Mouse (Mus musculus) cerebellum, adult 11 months (tissue): ENCODE results near the gene Sirt7.
"Not testable (repeated sequence)": the region's sequence is repeated elsewhere in the genome, so short reads cannot be mapped to it uniquely, and the experiment has no call there.

Experiments used
- DNase-seq: peaks from one replicate; pipeline ENCODE4 v3.0.0; 2022

Sirt7 gene

GRCm38 (mm10) chr11:120616617-120617294, 8.3 kb downstream of the Sirt7 start:
- no peak for DNase-seq

DNA sequence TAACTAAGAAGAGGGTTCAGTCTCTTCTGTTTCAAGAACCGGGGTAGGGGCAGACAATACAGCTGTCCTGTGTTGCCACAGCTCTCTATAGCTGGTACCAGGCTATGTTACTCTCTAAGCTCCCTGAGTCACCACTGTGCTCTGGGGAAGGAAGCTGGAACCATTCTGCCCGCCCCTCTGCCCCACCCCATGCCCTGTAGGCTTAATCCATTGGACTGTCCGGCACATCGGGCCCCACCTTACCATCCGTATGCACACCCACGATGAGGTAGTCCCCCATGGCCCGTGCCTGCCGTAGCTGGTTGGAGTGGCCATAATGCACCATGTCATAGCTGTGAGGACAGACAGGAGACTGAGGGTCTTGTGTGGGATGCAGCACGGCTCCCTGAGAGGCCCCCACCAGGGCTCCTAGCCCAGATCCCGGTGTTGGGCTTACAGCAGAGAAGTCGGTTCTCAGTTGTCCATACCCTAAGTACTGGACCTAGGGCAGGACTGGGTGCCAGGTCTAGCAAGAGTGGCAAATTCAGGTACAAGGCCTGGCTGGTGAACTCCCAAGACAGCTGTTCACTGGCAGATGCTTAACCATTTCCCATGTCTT, 9.3 kb downstream of the Sirt7 start:
- DNase-seq: no peak

GRCm38 (mm10) chr11:120615167-120615566, 9.9 kb downstream of the Sirt7 start:
- no peak for DNase-seq

DNA sequence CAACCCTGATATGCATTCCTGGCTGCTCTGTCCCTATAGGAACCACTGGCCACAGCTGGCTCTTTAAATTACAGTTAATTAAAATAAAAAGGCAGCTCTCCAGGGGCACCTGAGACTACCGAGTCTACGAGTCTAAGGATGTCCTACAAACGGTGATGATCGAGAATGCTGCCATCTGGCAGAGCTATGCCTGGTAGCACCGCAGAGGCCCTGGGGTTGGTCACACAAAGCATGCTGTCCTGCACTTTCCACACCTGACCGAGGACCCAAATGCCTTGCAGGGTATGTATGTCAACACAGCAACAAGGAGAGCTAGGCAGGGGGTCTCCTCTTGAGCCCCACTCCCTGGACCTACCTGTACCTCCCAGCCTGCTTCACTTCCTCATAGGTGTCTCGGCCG, 11.1 kb downstream of the Sirt7 start:
- no peak for DNase-seq

GRCm38 (mm10) chr11:120613481-120613972, 11.5 kb downstream of the Sirt7 start:
- no peak for DNase-seq

- DNase-seq: peak; percentile 93
Measured at GRCm38 (mm10) chr11:120612763-120613162, 12.3 kb downstream of the Sirt7 start.

DNA sequence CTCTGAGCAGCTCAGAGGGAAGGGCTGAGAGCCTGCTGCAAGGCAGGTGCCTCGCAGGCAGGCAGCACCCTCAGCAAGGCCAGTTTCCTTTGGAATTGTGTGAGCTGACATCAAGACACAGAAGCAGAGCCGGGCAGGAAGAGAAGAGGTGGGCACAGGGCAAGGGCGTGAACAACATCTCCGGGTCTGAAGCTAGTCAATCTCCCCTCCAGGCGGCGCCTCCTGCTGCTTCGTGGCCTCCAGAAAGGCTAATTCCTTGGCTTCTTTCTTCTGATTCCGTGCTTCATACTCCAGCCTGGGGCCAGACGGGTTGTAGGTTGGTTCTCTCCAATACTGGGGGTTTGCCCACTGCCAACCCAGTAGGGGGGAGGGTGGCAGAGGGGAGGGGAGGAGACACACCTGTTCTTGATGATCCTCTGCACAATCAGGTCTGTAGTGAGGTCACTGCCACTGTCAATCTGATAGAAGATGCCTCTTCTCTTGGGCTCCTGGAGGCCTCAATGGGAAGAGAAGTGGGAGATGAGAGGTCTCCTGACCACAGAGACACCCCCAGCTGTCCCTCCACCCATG, 14.5 kb downstream of the Sirt7 start:
- DNase-seq: no peak

DNA sequence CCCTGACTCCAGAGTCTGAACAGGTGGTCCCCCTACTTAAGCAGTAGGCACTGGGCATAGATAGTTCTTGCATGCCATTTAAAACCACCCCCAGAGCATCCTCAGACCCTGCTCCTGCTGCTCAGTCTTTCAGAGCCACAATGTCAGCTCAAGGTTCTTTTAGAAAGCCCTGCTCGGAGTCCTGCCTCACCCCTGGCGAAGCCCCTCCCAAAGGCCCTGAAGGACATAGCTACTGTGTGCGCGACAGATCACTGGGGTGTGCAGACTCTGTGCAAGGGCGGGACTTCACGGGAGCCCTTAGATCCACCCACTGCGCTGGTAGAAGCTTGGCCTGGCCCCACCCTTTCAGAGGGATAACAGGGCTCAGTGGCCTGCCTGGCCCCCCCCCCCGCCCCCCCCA, 15.8 kb downstream of the Sirt7 start:
- DNase-seq: no peak

- no peak for DNase-seq
Measured at GRCm38 (mm10) chr11:120608241-120609034, 16.6 kb downstream of the Sirt7 start, which contains the start of gene Npb. TSS of gene Npb (plus strand) at chr11:120608477.

DNA sequence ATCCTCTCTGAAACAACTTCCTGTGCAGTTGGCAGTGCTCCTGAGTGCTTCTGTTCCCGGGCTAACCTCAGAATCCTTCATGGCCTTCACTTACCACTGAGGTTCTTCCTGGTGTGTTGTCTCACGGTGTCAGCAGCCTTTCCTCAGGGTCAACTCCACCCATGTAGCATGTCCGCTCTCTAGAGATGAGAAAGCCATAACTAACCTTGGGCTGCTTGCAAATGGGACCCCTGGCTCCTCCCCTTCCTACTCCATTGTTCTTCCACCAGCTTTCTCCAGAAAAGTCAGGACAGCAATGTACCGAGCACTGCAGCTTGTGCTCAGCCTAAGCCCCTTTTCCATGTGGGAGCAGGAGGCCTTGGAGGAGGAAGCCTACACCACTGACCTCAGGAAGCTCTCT, 18.3 kb downstream of the Sirt7 start:
- no peak for DNase-seq

DNA sequence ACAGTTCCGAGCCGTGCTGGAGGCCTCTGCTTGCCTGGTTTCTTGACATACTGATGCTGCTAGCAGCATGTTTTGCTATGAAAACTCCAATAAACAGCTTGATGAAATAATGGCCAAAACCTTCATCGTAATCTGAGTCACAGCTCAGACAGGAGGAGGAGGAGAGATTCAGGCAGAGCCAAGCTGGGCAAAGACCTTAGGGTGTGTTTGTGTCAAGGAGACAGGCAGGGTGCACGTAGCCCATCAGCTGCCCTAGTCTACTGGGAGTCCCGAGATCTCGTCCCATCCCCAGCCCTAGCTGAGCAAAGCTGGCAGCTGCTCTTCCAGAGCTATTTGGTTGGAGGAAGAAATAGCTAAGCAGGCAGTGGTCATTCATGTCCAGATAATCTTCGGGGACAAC, 19.4 kb downstream of the Sirt7 start:
- DNase-seq: no peak

GRCm38 (mm10) chr11:120603545-120603944, 21.5 kb downstream of the Sirt7 start:
- no peak for DNase-seq

DNA sequence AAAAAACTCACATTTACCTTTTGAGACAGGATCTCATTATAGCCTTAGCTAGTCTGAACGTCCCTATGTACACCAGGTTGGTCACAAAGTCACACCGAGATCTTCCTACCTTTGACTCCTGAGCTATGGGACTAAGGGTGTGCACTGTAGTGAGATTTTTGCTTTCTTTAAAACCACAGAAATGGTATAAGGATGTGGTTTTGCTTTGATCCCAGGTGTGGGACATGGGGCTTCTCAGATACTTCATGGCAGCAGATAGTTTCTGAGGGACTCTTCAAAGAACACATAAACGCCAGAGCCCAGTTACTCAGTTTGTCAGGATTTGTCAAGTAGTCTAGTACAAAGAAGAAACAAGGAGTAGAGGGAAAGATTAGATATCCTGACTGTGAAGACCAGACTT, 24.3 kb downstream of the Sirt7 start:
- DNase-seq: no peak

DNA sequence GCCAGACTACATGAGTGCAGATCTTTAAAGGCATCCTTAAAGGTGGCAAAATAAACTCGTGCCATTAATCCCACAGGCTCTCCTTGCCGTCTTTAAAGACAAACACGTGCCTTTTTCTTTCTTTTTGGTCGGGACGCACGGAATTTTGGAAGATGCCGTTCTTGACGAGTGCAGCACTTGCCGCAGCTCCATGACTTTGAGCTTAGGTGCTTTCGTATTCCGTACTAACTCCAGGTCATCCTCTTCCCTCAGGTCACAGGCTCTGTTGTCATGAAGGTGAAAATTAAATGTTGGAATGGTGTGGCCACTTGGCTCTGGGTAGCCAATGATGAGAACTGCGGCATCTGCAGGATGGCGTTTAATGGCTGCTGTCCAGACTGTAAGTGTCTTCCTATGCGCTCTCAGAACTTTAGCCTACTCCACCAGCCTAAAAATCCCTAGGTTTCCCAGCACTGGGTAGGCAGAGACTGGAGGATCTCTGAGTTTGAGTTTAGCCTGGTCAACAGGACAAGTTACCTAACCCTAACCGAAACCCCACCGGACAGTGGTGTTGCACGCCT, 26.0 kb downstream of the Sirt7 start:
- DNase-seq: no peak

GRCm38 (mm10) chr11:120598283-120598989, 26.6 kb downstream of the Sirt7 start, which contains the start of the genes Alyref and Anapc11:
TSS of gene Alyref (minus strand) at chr11:120598365.
TSS of gene Anapc11 (plus strand) at chr11:120598421.
- peak; percentile 90 for DNase-seq

GRCm38 (mm10) chr11:120597240-120598235, 27.5 kb downstream of the Sirt7 start:
- no peak for DNase-seq

- DNase-seq: no peak
Measured at GRCm38 (mm10) chr11:120588531-120588930, 36.5 kb downstream of the Sirt7 start.

- DNase-seq: no peak
Measured at GRCm38 (mm10) chr11:120583937-120584336, 41.1 kb downstream of the Sirt7 start.

- not testable (repeated sequence) for DNase-seq
Measured at GRCm38 (mm10) chr11:120582982-120583293, 42.1 kb downstream of the Sirt7 start.

- no peak for DNase-seq
Measured at GRCm38 (mm10) chr11:120582268-120582981, 42.6 kb downstream of the Sirt7 start.
